Mouse (Mus musculus): ENCODE data around the gene Gm42674.

DNA sequence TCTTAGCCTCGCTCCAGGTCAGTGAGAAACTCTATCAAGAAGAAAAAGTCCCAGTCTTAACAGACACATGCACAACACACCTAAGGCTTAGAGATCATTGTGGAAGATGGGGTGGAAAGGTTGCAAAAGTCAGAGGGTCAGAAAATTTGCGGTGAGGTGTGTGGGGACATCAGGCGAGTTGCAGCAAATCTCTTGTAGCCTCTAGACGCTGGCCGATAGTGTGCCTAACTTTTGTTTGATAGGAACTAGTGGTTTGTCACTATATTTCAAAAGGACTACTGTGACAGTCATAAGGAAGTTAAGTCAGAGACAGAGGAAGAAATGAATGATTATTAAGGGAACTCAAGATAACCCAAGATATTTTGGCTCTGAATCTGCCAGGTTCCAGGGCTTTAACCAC, 25.7 kb downstream of the Gm42674 start:
- no peak for TF ChIP-seq CTCF (IDR thresholded peaks at IDR 0.05; ENCODE audit: extremely low read depth, insufficient read length, insufficient replicate concordance, low read depth, low read length)
- TF ChIP-seq POLR2A (IDR thresholded peaks at IDR 0.05; ENCODE audit: low read depth, low read length), result no peak

Measured in small intestine, adult 2 months (tissue).